Mouse (Mus musculus): ENCODE data around the gene Med18. TPM values are rescaled to one million over a fixed set of nuclear protein-coding genes. Genes with fewer than 3 reads are reported as not detected.
"Not testable (repeated sequence)": the region's sequence is repeated elsewhere in the genome, so short reads cannot be mapped to it uniquely, and the experiment has no call there.

The Med18 gene
- polyA plus RNA-seq, 1 experiment from 2014 or later: 16.4 TPM

DNA sequence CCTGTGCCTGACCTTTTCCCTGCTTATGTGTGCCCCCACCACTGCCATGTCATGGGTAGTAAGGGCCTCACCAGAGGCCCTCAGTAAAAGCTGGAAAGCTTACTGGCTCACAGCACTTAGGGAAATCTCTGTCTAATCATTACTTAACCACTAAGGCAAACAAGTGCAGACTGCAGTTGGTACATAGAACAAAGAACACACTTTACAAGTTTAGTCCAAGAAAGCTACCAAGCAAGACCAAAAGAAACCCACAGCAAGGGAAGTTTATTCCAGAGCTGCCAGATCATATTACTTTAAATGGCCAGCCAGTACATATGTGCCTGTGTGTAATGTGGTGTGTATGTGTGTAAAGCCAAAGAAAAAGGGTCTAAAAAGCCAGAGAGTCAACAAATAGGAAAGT, 47.8 kb downstream of the Med18 start:
- no peak overlapping the region for H3K9ac ChIP-seq
- no peaks in the 10 kb centered on the region for H3K9me3 ChIP-seq (replicated peaks)
- no peak overlapping the region for H3K27ac ChIP-seq (ENCODE audit: poor library complexity, severe bottlenecking)
- H3K27me3 ChIP-seq (replicated peaks): no peaks in the 10 kb centered on the region
- ATAC-seq (ENCODE audit: insufficient number of reproducible peaks, low FRiP score): no peak
- H3K4me1 ChIP-seq (replicated peaks): peaks cover 31% of the 10 kb centered on the region
- no peak overlapping the region for H3K4me3 ChIP-seq
- H3K4me2 ChIP-seq: no peak overlapping the region
- H3K36me3 ChIP-seq: peaks cover 15% of the 10 kb centered on the region

DNA sequence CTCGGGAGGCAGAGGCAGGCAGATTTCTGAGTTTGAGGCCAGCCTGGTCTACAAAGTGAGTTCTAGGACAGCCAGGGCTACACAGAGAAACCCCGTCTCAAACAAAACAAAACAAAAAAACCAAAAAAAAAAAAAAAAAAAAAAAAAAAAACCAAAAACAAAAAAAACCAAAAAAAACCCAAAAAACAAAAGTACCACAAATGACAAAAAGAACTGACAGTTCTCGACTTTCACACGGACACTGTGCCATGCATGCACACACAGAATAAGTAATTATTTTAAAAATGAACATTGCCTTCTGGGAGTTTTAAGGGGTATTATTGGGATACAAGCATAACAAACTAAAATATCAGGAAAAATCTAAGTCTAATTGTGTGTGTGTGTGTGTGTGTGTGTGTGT, 50.5 kb downstream of the Med18 start:
- ATAC-seq (ENCODE audit: insufficient number of reproducible peaks, low FRiP score); H3K27ac ChIP-seq (ENCODE audit: poor library complexity, severe bottlenecking); H3K27me3 ChIP-seq (replicated peaks); H3K4me3 ChIP-seq; H3K9ac ChIP-seq; H3K9me3 ChIP-seq (replicated peaks); H3K4me2 ChIP-seq: not testable (repeated sequence)
- 94% methylated on average over 4 of the region's 4 CpGs for WGBS
- Histone ChIP-seq H3K4me1 (replicated peaks) (peaks cover 18% of the 10 kb centered on the region), H3K36me3 (peaks cover 15% of the 10 kb centered on the region)

DNA sequence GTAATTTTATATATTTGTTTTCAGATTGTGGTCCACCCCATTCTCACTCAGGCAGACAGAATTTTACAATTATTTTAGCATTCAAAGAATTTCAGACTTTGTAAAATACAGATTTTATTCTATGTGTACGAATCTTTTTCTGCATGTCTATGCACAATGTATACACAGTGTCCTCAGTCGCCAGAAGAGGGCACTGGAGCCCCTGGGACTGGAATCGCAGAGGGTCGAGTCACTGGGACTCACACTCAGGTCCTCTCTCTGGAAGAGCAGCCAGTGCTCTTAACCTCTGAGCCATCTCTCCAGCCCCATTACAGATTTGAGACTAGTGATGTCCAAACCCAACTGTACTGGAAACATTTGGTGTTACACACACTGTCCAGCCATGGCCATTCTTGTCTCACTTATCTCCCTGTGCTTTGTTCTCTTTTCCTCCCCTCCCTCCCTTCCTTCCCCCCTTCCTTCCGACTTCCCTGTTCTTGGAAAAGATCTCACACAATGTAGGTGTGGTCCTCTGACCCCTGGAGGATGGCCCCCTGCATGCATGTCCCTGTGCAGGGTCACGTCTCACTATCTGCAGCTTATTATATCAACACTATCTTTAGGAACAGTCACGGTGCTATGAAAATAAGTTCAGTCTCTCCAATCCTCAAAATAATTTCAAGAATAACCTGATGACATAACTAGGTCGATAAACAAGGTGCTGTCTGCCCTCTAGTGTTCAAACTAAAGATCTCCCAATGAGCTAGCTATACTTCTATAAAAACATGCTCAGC, 52.2 kb downstream of the Med18 start:
- H3K9me3 ChIP-seq (replicated peaks): no peaks in the 10 kb centered on the region
- H3K4me3 ChIP-seq: no peak overlapping the region
- no peaks in the 10 kb centered on the region for H3K27me3 ChIP-seq (replicated peaks)
- 0 out of 2 replicates have a peak overlapping the region, but pooled peaks have one; percentile 33 for H3K27ac ChIP-seq (ENCODE audit: poor library complexity, severe bottlenecking)
- no peak overlapping the region for H3K9ac ChIP-seq
- peaks cover 15% of the 10 kb centered on the region for H3K36me3 ChIP-seq
- H3K4me1 ChIP-seq (replicated peaks): peaks cover 17% of the 10 kb centered on the region
- 40% methylated on average over 8 of the region's 8 CpGs for WGBS
- no peak overlapping the region for H3K4me2 ChIP-seq
- peak; percentile 79 for ATAC-seq (ENCODE audit: insufficient number of reproducible peaks, low FRiP score)

DNA sequence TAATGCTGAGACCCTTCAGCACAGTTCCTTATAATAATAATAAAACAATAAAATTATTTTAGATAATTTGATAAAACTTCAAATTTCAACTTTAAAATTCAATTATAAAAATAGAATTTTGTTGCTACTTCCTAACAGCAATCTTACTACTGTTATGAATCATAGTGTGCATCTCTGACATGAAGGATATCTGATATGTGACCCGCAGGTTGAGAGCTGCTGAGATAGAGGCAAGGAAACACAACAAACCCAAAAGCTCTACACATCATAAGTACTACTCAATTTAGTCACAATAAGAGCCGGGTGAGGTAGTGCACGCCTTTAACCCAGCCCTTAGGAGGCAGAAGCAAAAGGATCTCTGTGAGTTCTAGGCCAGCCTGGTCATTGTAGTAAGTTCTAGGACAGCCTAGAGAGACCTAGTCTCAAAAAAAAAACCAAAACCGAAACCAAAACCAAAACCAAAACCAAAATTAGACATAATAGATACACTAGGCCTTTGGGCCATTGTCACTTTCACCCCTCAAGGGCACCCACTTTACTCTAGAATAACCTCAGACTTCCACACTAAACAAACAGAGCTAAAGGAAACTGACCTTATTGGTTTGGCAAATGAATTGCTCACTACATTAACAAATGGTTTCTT, 54.0 kb downstream of the Med18 start:
- H3K27ac ChIP-seq (ENCODE audit: poor library complexity, severe bottlenecking): no peak overlapping the region
- H3K4me1 ChIP-seq (replicated peaks): peaks cover 19% of the 10 kb centered on the region
- H3K4me2 ChIP-seq: no peak overlapping the region
- no peak overlapping the region for H3K9ac ChIP-seq
- peaks cover 15% of the 10 kb centered on the region for H3K36me3 ChIP-seq
- no peaks in the 10 kb centered on the region for H3K27me3 ChIP-seq (replicated peaks)
- no peak for ATAC-seq (ENCODE audit: insufficient number of reproducible peaks, low FRiP score)
- H3K4me3 ChIP-seq: no peak overlapping the region
- 86% methylated on average over 4 of the region's 4 CpGs for WGBS
- H3K9me3 ChIP-seq (replicated peaks): no peaks in the 10 kb centered on the region

Other genes starting within 250 kb of the Med18 start
- 26.3 and 27.3 TPM in 2 replicates for gene Gmeb1, start 202.3 kb downstream of the Med18 start, polyA plus RNA-seq (2016; fragmentation: Nextera tagmentation; extraction: Ambion mirVana)
- gene Taf12, start 189.5 kb downstream of the Med18 start, polyA plus RNA-seq (2016; fragmentation: Nextera tagmentation; extraction: Ambion mirVana): 34.7 and 39.5 TPM in 2 replicates
- gene Rab42, start 160.5 kb downstream of the Med18 start, polyA plus RNA-seq (2016; fragmentation: Nextera tagmentation; extraction: Ambion mirVana): 1.1 TPM in 2 replicates
- gene Trnau1ap, start 134.4 kb downstream of the Med18 start, polyA plus RNA-seq (2016; fragmentation: Nextera tagmentation; extraction: Ambion mirVana): 64.8 and 68.5 TPM in 2 replicates
- 39.2 and 47.1 TPM in 2 replicates for gene Rcc1, start 110.3 kb downstream of the Med18 start, polyA plus RNA-seq (2016; fragmentation: Nextera tagmentation; extraction: Ambion mirVana)
- 19.5 and 22.9 TPM in 2 replicates for gene Phactr4, start 41.4 kb downstream of the Med18 start, polyA plus RNA-seq (2016; fragmentation: Nextera tagmentation; extraction: Ambion mirVana)
- 10.3 and 10.5 TPM in 2 replicates for gene Sesn2, start 46.6 kb upstream of the Med18 start, polyA plus RNA-seq (2016; fragmentation: Nextera tagmentation; extraction: Ambion mirVana)
- gene Atpif1, start 69.7 kb upstream of the Med18 start, polyA plus RNA-seq (2016; fragmentation: Nextera tagmentation; extraction: Ambion mirVana): 1,373 and 1,377 TPM in 2 replicates
- gene Dnajc8, start 71.6 kb upstream of the Med18 start, polyA plus RNA-seq (2016; fragmentation: Nextera tagmentation; extraction: Ambion mirVana): 130 and 135 TPM in 2 replicates
- gene Ptafr, start 100.1 kb upstream of the Med18 start, polyA plus RNA-seq (2016; fragmentation: Nextera tagmentation; extraction: Ambion mirVana): 0.23 and 0.27 TPM in 2 replicates
- 23.5 and 23.9 TPM in 2 replicates for gene Eya3, start 175.1 kb upstream of the Med18 start, polyA plus RNA-seq (2016; fragmentation: Nextera tagmentation; extraction: Ambion mirVana)

All from heart, embryonic 12.5 days (tissue).